Mouse (Mus musculus): ENCODE results near the gene Gm8909.

DNA sequence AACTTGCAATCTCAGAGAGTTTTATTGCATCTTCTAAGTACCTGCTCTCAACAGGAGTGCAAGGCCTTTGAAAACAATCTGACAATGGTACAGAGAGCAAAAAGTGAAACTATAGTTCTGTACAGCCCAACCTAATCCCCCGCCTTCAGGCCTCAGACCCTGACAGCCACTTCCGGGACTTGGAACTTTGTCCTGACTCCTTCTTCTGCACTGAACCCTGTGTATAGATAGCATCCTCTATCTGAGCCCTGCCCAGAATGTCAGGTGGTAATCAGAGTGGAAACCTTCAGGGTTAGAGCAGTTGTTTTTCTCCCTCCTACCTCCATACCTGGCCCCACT is 21.8 kb upstream of the Gm8909 start, which contains the start of gene H2-T3:
- TF ChIP-seq CTCF (IDR thresholded peaks at IDR 0.05) (no peak), EP300 (IDR thresholded peaks at IDR 0.05) (no peak)
